Mouse (Mus musculus): ENCODE data around the gene Sbno2. TPM values are rescaled to one million over a fixed set of nuclear protein-coding genes. Genes with fewer than 3 reads are reported as not detected.

Gene Sbno2
- total and polyA plus RNA-seq, 3 experiments, result 38.5 to 120 (median 59.3) TPM

GRCm38 (mm10) chr10:80036832-80037231 is 68.5 kb downstream of the Sbno2 start:
- no peak for DNase-seq

- no peak for DNase-seq
These were observed 69.7 kb downstream of the Sbno2 start for GRCm38 (mm10) chr10:80035686-80036085.

- no peak for DNase-seq
These were observed 70.2 kb downstream of the Sbno2 start for GRCm38 (mm10) chr10:80035148-80035547.

- DNase-seq, result peak; percentile 72
These were observed 71.6 kb downstream of the Sbno2 start for GRCm38 (mm10) chr10:80033511-80034391.

GRCm38 (mm10) chr10:80032799-80033480 is 72.4 kb downstream of the Sbno2 start:
- DNase-seq, result peak; percentile 82

GRCm38 (mm10) chr10:80030736-80031135 is 74.6 kb downstream of the Sbno2 start:
- DNase-seq, result no peak

- DNase-seq, result no peak
These were observed 75.2 kb downstream of the Sbno2 start for GRCm38 (mm10) chr10:80030191-80030590.

GRCm38 (mm10) chr10:80028521-80028846 is 76.9 kb downstream of the Sbno2 start:
- no peak for DNase-seq

GRCm38 (mm10) chr10:80027681-80028520 is 77.5 kb downstream of the Sbno2 start:
- DNase-seq, result no peak

- DNase-seq, result no peak
These were observed 79.5 kb downstream of the Sbno2 start for GRCm38 (mm10) chr10:80025889-80026288.

- no peak for DNase-seq
These were observed 79.9 kb downstream of the Sbno2 start for GRCm38 (mm10) chr10:80025463-80025862.

GRCm38 (mm10) chr10:80025044-80025347 is 80.4 kb downstream of the Sbno2 start:
- no peak for DNase-seq

- no peak for DNase-seq
These were observed 80.9 kb downstream of the Sbno2 start for GRCm38 (mm10) chr10:80024229-80025043.

- no peak for DNase-seq
These were observed 81.6 kb downstream of the Sbno2 start for GRCm38 (mm10) chr10:80023758-80024157.

GRCm38 (mm10) chr10:80022806-80023205 is 82.6 kb downstream of the Sbno2 start:
- no peak for DNase-seq

- no peak for DNase-seq
These were observed 83.2 kb downstream of the Sbno2 start for GRCm38 (mm10) chr10:80022164-80022563.

GRCm38 (mm10) chr10:80021320-80021641 is 84.1 kb downstream of the Sbno2 start:
- no peak for DNase-seq

GRCm38 (mm10) chr10:80020603-80021319 is 84.6 kb downstream of the Sbno2 start:
- no peak for DNase-seq

GRCm38 (mm10) chr10:80020191-80020590 is 85.2 kb downstream of the Sbno2 start:
- no peak for DNase-seq

- DNase-seq, result no peak
These were observed 85.8 kb downstream of the Sbno2 start for GRCm38 (mm10) chr10:80019471-80020131.

Data from adrenal gland, adult 2 months (tissue).